Mouse (Mus musculus): ENCODE results near the gene Fam171a1. TPM values are rescaled to one million over a fixed set of nuclear protein-coding genes. Genes with fewer than 3 reads are reported as not detected.
"Not testable (repeated sequence)": the region's sequence is repeated elsewhere in the genome, so short reads cannot be mapped to it uniquely, and the experiment has no call there.

The Fam171a1 gene
- polyA plus RNA-seq, 1 experiment from 2014 or later = 42.5 TPM

GRCm38 (mm10) chr2:3163501-3164076 is 49.6 kb downstream of the Fam171a1 start:
- Histone ChIP-seq H3K36me3 (no peaks in the 10 kb centered on the region), H3K4me3 (no peak overlapping the region), H3K9me3 (no peaks in the 10 kb centered on the region), H3K4me1 (replicated peaks) (0 out of 2 replicates have a peak, but pooled peaks cover 7% of the 10 kb centered on the region), H3K27me3 (ENCODE audit: insufficient read depth, poor library complexity, severe bottlenecking) (no peaks in the 10 kb centered on the region), H3K27ac (no peak overlapping the region)
- 94% methylated on average over 9 of the region's 9 CpGs for WGBS
- DNase-seq (ENCODE audit: low spot score) = no peak

GRCm38 (mm10) chr2:3165037-3165600 is 51.1 kb downstream of the Fam171a1 start:
- DNase-seq (ENCODE audit: low spot score) = no peak
- H3K27me3 ChIP-seq (ENCODE audit: insufficient read depth, poor library complexity, severe bottlenecking) = no peaks in the 10 kb centered on the region
- 0 out of 2 replicates have a peak, but pooled peaks cover 7% of the 10 kb centered on the region for H3K4me1 ChIP-seq (replicated peaks)
- H3K9me3 ChIP-seq = no peaks in the 10 kb centered on the region
- H3K4me3 ChIP-seq = no peak overlapping the region
- 85% methylated on average over 8 of the region's 8 CpGs for WGBS
- H3K27ac ChIP-seq = no peak overlapping the region
- no peaks in the 10 kb centered on the region for H3K36me3 ChIP-seq

GRCm38 (mm10) chr2:3165890-3166605 is 52.0 kb downstream of the Fam171a1 start:
- H3K4me1 ChIP-seq (replicated peaks) = 0 out of 2 replicates have a peak, but pooled peaks cover 7% of the 10 kb centered on the region
- no peak overlapping the region for H3K4me3 ChIP-seq
- no peaks in the 10 kb centered on the region for H3K27me3 ChIP-seq (ENCODE audit: insufficient read depth, poor library complexity, severe bottlenecking)
- WGBS = 85% methylated on average over 7 of the region's 7 CpGs
- no peaks in the 10 kb centered on the region for H3K9me3 ChIP-seq
- DNase-seq (ENCODE audit: low spot score) = no peak
- H3K27ac ChIP-seq = no peak overlapping the region
- H3K36me3 ChIP-seq = no peaks in the 10 kb centered on the region

GRCm38 (mm10) chr2:3168719-3169402 is 54.8 kb downstream of the Fam171a1 start:
- H3K27me3 ChIP-seq (ENCODE audit: insufficient read depth, poor library complexity, severe bottlenecking) = no peaks in the 10 kb centered on the region
- WGBS = 91% methylated on average over 14 of the region's 14 CpGs
- H3K4me1 ChIP-seq (replicated peaks) = 0 out of 2 replicates have a peak, but pooled peaks cover 7% of the 10 kb centered on the region
- H3K27ac ChIP-seq = no peak overlapping the region
- H3K36me3 ChIP-seq = no peaks in the 10 kb centered on the region
- no peak overlapping the region for H3K4me3 ChIP-seq
- no peak for DNase-seq (ENCODE audit: low spot score)
- H3K9me3 ChIP-seq = no peaks in the 10 kb centered on the region

GRCm38 (mm10) chr2:3169403-3169747 is 55.4 kb downstream of the Fam171a1 start:
- no peak overlapping the region for H3K27ac ChIP-seq
- WGBS = 91% methylated on average over 3 of the region's 3 CpGs
- no peak for DNase-seq (ENCODE audit: low spot score)

GRCm38 (mm10) chr2:3171774-3172173 is 57.8 kb downstream of the Fam171a1 start:
- no peaks in the 10 kb centered on the region for H3K4me1 ChIP-seq (replicated peaks)

More at GRCm38 (mm10) chr2:3169403-3169747, 55.4 kb downstream of the Fam171a1 start:
- H3K27me3 ChIP-seq (ENCODE audit: insufficient read depth, poor library complexity, severe bottlenecking) = no peaks in the 10 kb centered on the region
- H3K4me3 ChIP-seq = no peak overlapping the region
- H3K9me3 ChIP-seq = no peaks in the 10 kb centered on the region
- 0 out of 2 replicates have a peak, but pooled peaks cover 7% of the 10 kb centered on the region for H3K4me1 ChIP-seq (replicated peaks)
- H3K36me3 ChIP-seq = no peaks in the 10 kb centered on the region

GRCm38 (mm10) chr2:3172656-3173055 is 58.6 kb downstream of the Fam171a1 start:
- H3K27ac ChIP-seq = no peak overlapping the region
- no peaks in the 10 kb centered on the region for H3K4me1 ChIP-seq (replicated peaks)
- WGBS = 89% methylated on average over 3 of the region's 3 CpGs
- no peaks in the 10 kb centered on the region for H3K36me3 ChIP-seq
- H3K4me3 ChIP-seq = no peak overlapping the region
- no peaks in the 10 kb centered on the region for H3K9me3 ChIP-seq
- no peaks in the 10 kb centered on the region for H3K27me3 ChIP-seq (ENCODE audit: insufficient read depth, poor library complexity, severe bottlenecking)
- DNase-seq (ENCODE audit: low spot score) = no peak

More at GRCm38 (mm10) chr2:3171774-3172173, 57.8 kb downstream of the Fam171a1 start:
- H3K36me3 ChIP-seq = no peaks in the 10 kb centered on the region
- no peak for DNase-seq (ENCODE audit: low spot score)
- 74% methylated on average over 3 of the region's 3 CpGs for WGBS
- no peak overlapping the region for H3K27ac ChIP-seq
- no peaks in the 10 kb centered on the region for H3K9me3 ChIP-seq
- H3K4me3 ChIP-seq = no peak overlapping the region
- H3K27me3 ChIP-seq (ENCODE audit: insufficient read depth, poor library complexity, severe bottlenecking) = no peaks in the 10 kb centered on the region

- H3K4me3 ChIP-seq = no peak overlapping the region
- no peak for DNase-seq (ENCODE audit: low spot score)
- H3K36me3 ChIP-seq = peaks cover 18% of the 10 kb centered on the region
- no peaks in the 10 kb centered on the region for H3K4me1 ChIP-seq (replicated peaks)
- H3K27me3 ChIP-seq (ENCODE audit: insufficient read depth, poor library complexity, severe bottlenecking) = no peaks in the 10 kb centered on the region
- WGBS = 96% methylated on average over 5 of the region's 5 CpGs
- H3K9me3 ChIP-seq = no peaks in the 10 kb centered on the region
- H3K27ac ChIP-seq = no peak overlapping the region
Measured at GRCm38 (mm10) chr2:3174890-3175289, 60.9 kb downstream of the Fam171a1 start.

GRCm38 (mm10) chr2:3175988-3176387 is 62.0 kb downstream of the Fam171a1 start:
- H3K4me3 ChIP-seq; H3K27me3 ChIP-seq (ENCODE audit: insufficient read depth, poor library complexity, severe bottlenecking); H3K27ac ChIP-seq; H3K4me1 ChIP-seq (replicated peaks); DNase-seq (ENCODE audit: low spot score); H3K9me3 ChIP-seq: not testable (repeated sequence)
- 90% methylated on average over 4 of the region's 4 CpGs for WGBS
- H3K36me3 ChIP-seq = peaks cover 25% of the 10 kb centered on the region

GRCm38 (mm10) chr2:3176751-3177150 is 62.7 kb downstream of the Fam171a1 start:
- Histone ChIP-seq H3K27me3 (ENCODE audit: insufficient read depth, poor library complexity, severe bottlenecking) (no peaks in the 10 kb centered on the region), H3K36me3 (peaks cover 28% of the 10 kb centered on the region), H3K4me3 (no peak overlapping the region), H3K9me3 (no peaks in the 10 kb centered on the region), H3K27ac (no peak overlapping the region), H3K4me1 (replicated peaks) (no peaks in the 10 kb centered on the region)
- DNase-seq (ENCODE audit: low spot score) = no peak
- 87% methylated on average over 3 of the region's 3 CpGs for whole genome bisulfite sequencing

- no peak overlapping the region for H3K4me3 ChIP-seq
- WGBS = 86% methylated on average over 4 of the region's 4 CpGs
- H3K27ac ChIP-seq = no peak overlapping the region
- DNase-seq (ENCODE audit: low spot score) = no peak
- H3K27me3 ChIP-seq (ENCODE audit: insufficient read depth, poor library complexity, severe bottlenecking) = no peaks in the 10 kb centered on the region
- H3K4me1 ChIP-seq (replicated peaks) = no peaks in the 10 kb centered on the region
- H3K36me3 ChIP-seq = peaks cover 31% of the 10 kb centered on the region
- H3K9me3 ChIP-seq = no peaks in the 10 kb centered on the region
Measured at GRCm38 (mm10) chr2:3180550-3180949, 66.5 kb downstream of the Fam171a1 start.

GRCm38 (mm10) chr2:3183656-3184055 is 69.6 kb downstream of the Fam171a1 start:
- H3K4me1 ChIP-seq (replicated peaks) = no peaks in the 10 kb centered on the region
- no peak overlapping the region for H3K4me3 ChIP-seq
- H3K9me3 ChIP-seq = no peaks in the 10 kb centered on the region
- no peak for DNase-seq (ENCODE audit: low spot score)
- H3K27ac ChIP-seq = no peak overlapping the region
- peaks cover 46% of the 10 kb centered on the region for H3K36me3 ChIP-seq
- 93% methylated on average over 5 of the region's 5 CpGs for WGBS
- H3K27me3 ChIP-seq (ENCODE audit: insufficient read depth, poor library complexity, severe bottlenecking) = no peaks in the 10 kb centered on the region

- Histone ChIP-seq H3K4me1 (replicated peaks) (0 out of 2 replicates have a peak, but pooled peaks cover 2% of the 10 kb centered on the region), H3K4me3 (no peak overlapping the region), H3K27me3 (ENCODE audit: insufficient read depth, poor library complexity, severe bottlenecking) (no peaks in the 10 kb centered on the region), H3K9me3 (no peaks in the 10 kb centered on the region), H3K27ac (no peak overlapping the region), H3K36me3 (peaks cover 38% of the 10 kb centered on the region)
- no peak for DNase-seq (ENCODE audit: low spot score)
- WGBS = 84% methylated on average over 5 of the region's 5 CpGs
Measured at GRCm38 (mm10) chr2:3185335-3185734, 71.3 kb downstream of the Fam171a1 start.

All from hindbrain, embryonic 10.5 days (tissue).